Mouse (Mus musculus) ES-Bruce4 (cell line): ENCODE measurements around the gene Cd36. TPM values are rescaled to one million over a fixed set of nuclear protein-coding genes. Genes with fewer than 3 reads are reported as not detected.

ENCODE experiments used
- H3K27ac ChIP-seq: 2 replicates; pipeline ENCODE4 v1.5.1; 2012; ENCODE audit warnings: low read length, inconsistent platforms; ENCODE audit not compliant: insufficient read depth
- H3K27me3 ChIP-seq: 2 replicates; pipeline ENCODE4 v1.6.1; 2012; ENCODE audit warnings: mild to moderate bottlenecking, low read length, inconsistent platforms; ENCODE audit not compliant: control insufficient read depth, poor library complexity, insufficient read depth, severe bottlenecking
- H3K36me3 ChIP-seq: 2 replicates; pipeline ENCODE4 v1.6.1; 2012; ENCODE audit warnings: inconsistent platforms, mild to moderate bottlenecking, low read length, moderate library complexity; ENCODE audit not compliant: control insufficient read depth, poor library complexity, insufficient read depth, severe bottlenecking
- H3K4me1 ChIP-seq: one replicate; pipeline ENCODE4 v1.8.1; 2011; ENCODE audit warnings: low read length; ENCODE audit not compliant: control insufficient read depth, insufficient read depth
- H3K4me3 ChIP-seq: 2 replicates; pipeline ENCODE4 v1.5.1; 2011; ENCODE audit warnings: low read depth, mild to moderate bottlenecking, low read length
- H3K9ac ChIP-seq: 2 replicates; pipeline ENCODE4 v1.6.1; 2012; ENCODE audit warnings: low read depth, mild to moderate bottlenecking, inconsistent platforms; ENCODE audit not compliant: poor library complexity, severe bottlenecking
- H3K9me3 ChIP-seq: replicated peaks from 2 replicates; pipeline ENCODE4 v1.6.1; 2012; ENCODE audit warnings: mild to moderate bottlenecking, low read length, inconsistent platforms; ENCODE audit not compliant: control insufficient read depth, poor library complexity, insufficient read depth, severe bottlenecking
- CTCF ChIP-seq: IDR thresholded peaks from one replicate; pipeline ENCODE4 v1.8.1; 2011; ENCODE audit warnings: low read depth, low read length
- EP300 ChIP-seq: IDR thresholded peaks from 2 replicates; pipeline ENCODE4 v1.6.1; 2011; ENCODE audit warnings: low read depth, low read length; ENCODE audit not compliant: insufficient read depth
- POLR2A ChIP-seq: IDR thresholded peaks from one replicate; pipeline ENCODE4 v1.8.1; 2011; ENCODE audit warnings: low read length; ENCODE audit not compliant: insufficient read depth
- polyA plus RNA-seq: library from polyadenylated mRNA; stranded (reverse); fragments of >200 nt; gene quantifications from 2 replicates; pipeline ENCODE4 v1.2.4, GENCODE M21; 2011; ENCODE audit warnings: low read depth; ENCODE audit not compliant: missing spikeins, insufficient read depth, insufficient read length

Cd36 gene
- polyA plus RNA-seq, 1 experiment: 0.31 TPM

GRCm38 (mm10) chr5:17820239-17820999 is 68.2 kb downstream of the Cd36 start:
- Histone ChIP-seq H3K4me1 (no peaks in the 10 kb centered on the region), H3K27me3 (no peaks in the 10 kb centered on the region), H3K36me3 (no peaks in the 10 kb centered on the region), H3K4me3 (no peak overlapping the region), H3K9me3 (no peaks in the 10 kb centered on the region), H3K9ac (no peak overlapping the region), H3K27ac (no peak overlapping the region)
- TF ChIP-seq CTCF (no peak), EP300 (no peak), POLR2A (no peak)

DNA sequence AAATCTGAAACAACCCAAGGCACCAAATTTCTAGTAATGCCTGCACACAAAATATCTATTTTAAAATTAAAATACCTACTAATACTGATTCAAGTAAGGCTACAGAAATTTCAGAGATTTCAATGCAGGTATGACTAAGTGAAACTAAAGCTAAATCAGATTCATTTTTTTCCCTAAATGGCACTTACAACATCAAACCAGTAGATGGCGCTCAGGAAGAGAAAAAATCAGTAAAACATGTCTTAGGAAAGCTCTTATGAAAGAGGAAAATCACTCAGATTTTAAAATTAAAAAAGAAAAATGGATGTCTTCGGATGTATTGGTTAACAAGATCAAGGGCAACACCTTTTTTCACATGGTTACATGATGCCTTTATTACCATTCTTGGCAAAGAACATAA is 72.4 kb downstream of the Cd36 start:
- TF ChIP-seq EP300 (no peak), POLR2A (no peak), CTCF (no peak)
- H3K4me3 ChIP-seq: no peak overlapping the region
- no peak overlapping the region for H3K9ac ChIP-seq
- H3K9me3 ChIP-seq: no peaks in the 10 kb centered on the region
- H3K27me3 ChIP-seq: no peaks in the 10 kb centered on the region
- no peaks in the 10 kb centered on the region for H3K4me1 ChIP-seq
- H3K27ac ChIP-seq: no peak overlapping the region
- H3K36me3 ChIP-seq: no peaks in the 10 kb centered on the region

DNA sequence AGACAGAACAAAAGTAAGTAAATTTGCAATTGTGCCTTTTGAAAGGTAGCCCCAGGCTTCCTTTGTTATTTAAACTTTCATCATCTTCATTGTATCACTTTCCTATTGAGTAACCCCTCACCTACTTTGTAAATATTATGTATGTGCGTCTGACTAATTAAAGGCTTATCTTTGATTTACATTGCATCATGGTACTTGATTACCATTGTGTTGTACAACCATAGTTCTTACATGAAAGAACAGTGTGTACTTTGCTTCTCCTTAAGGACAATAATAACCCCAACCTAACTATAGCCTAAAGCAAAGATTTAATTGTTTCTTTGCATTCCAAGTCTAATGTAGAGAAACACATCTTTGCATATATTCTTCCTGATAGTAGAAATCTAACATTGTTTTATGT is 78.3 kb downstream of the Cd36 start:
- no peak overlapping the region for H3K27ac ChIP-seq
- H3K4me3 ChIP-seq: no peak overlapping the region
- TF ChIP-seq CTCF: no peak
- no peak for TF ChIP-seq EP300
- TF ChIP-seq POLR2A: no peak
- H3K9me3 ChIP-seq: no peaks in the 10 kb centered on the region
- no peaks in the 10 kb centered on the region for H3K27me3 ChIP-seq
- H3K4me1 ChIP-seq: no peaks in the 10 kb centered on the region
- H3K36me3 ChIP-seq: no peaks in the 10 kb centered on the region
- no peak overlapping the region for H3K9ac ChIP-seq

DNA sequence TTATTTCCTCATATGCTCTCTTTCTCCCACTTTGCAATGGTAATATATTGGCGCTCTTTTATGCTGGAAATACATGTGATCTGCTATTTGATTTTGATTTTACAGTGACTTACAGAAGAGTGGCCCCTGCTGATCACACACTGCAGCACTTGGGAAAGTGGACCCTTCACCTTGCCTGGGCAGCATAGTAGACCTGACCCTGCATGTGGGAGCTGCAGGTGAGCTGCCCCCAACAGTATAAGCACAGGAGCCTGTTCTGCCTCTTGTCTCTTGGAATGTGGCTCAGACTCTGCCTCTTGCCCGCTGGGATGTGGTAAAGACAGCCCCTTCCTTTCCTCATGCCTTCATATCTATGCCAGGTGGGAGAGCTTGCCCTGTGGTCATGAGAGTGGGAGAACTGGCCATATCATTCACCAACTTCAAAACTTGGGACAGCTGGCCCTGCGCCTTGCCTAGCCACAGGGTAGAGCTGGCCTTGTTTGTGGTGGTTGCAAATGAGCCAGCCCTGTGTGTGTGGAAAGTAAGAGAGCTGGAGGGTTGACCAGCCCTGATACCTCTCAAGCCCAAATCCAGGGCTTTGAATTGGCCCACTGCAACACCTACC is 81.7 kb downstream of the Cd36 start:
- TF ChIP-seq POLR2A (no peak), CTCF (no peak), EP300 (no peak)
- Histone ChIP-seq H3K9me3 (no peaks in the 10 kb centered on the region), H3K4me3 (no peak overlapping the region), H3K4me1 (no peaks in the 10 kb centered on the region), H3K36me3 (no peaks in the 10 kb centered on the region), H3K27me3 (no peaks in the 10 kb centered on the region), H3K9ac (no peak overlapping the region), H3K27ac (no peak overlapping the region)

GRCm38 (mm10) chr5:17776571-17776970 is 112.0 kb downstream of the Cd36 start:
- no peak for TF ChIP-seq POLR2A
- TF ChIP-seq EP300: no peak
- no peak for TF ChIP-seq CTCF
- peaks cover 5% of the 10 kb centered on the region; the same call in 1 of the 2 replicates for H3K9me3 ChIP-seq
- H3K4me3 ChIP-seq: no peak overlapping the region
- H3K36me3 ChIP-seq: no peaks in the 10 kb centered on the region
- no peak overlapping the region for H3K27ac ChIP-seq
- H3K4me1 ChIP-seq: no peaks in the 10 kb centered on the region
- H3K27me3 ChIP-seq: no peaks in the 10 kb centered on the region
- no peak overlapping the region for H3K9ac ChIP-seq

GRCm38 (mm10) chr5:17770328-17770727 is 118.3 kb downstream of the Cd36 start:
- TF ChIP-seq CTCF (no peak), EP300 (no peak), POLR2A (no peak)
- Histone ChIP-seq H3K9ac (no peak overlapping the region), H3K36me3 (no peaks in the 10 kb centered on the region), H3K27me3 (no peaks in the 10 kb centered on the region), H3K27ac (no peak overlapping the region), H3K4me3 (no peak overlapping the region), H3K9me3 (no peaks in the 10 kb centered on the region), H3K4me1 (no peaks in the 10 kb centered on the region)
